Comparison of ENCODE assay signal across 14 mouse cellular contexts in genomic region chr5:114575986-114576605, GRCm38 (mm10). TPM values are rescaled to one million over a fixed set of nuclear protein-coding genes. Genes with fewer than 3 reads are reported as not detected.
DNase-seq lines count a peak whose midpoint lies in the region; ATAC-seq and TF ChIP-seq lines count a peak whose summit lies in the region.
"Had no signal": no experiment of that assay in that cellular context is flagged by ENCODE, and none has a peak within 500 bp of the region (broad histone marks: within the 10 kb centered on the region; RNA-seq: fewer than 3 reads in every experiment).

No protein-coding gene starts in this region.

- peak overlapping the region; percentile 23 for H3K4me2 ChIP-seq in forebrain, embryonic 15.5 days (replicated peaks)
- H3K4me2 ChIP-seq: embryonic facial prominence, embryonic 13.5 days; heart, embryonic 12.5 days had no signal

- 70% methylated on average over 16 of the region's 16 CpGs for WGBS in forebrain, embryonic 15.5 days

- H3K36me3 ChIP-seq in forebrain, embryonic 15.5 days = no peaks in the 10 kb centered on the region
- H3K36me3 ChIP-seq: embryonic facial prominence, embryonic 13.5 days; heart, embryonic 12.5 days; intestine, embryonic 15.5 days had no signal

- H3K27ac ChIP-seq in left cerebral cortex, adult 2 months = no peak overlapping the region
- 0 out of 2 replicates have a peak overlapping the region, but pooled peaks have one; percentile 20 for H3K27ac ChIP-seq in forebrain, embryonic 15.5 days (replicated peaks)
- H3K27ac ChIP-seq in layer of hippocampus, adult 2 months = no peak overlapping the region
- H3K27ac ChIP-seq: embryonic facial prominence, embryonic 13.5 days; gastrocnemius, adult 2 months; intestine, embryonic 15.5 days; liver, embryonic 14.5 days had no signal

- H3K4me3 ChIP-seq in left cerebral cortex, adult 2 months = no peak overlapping the region
- no peak overlapping the region for H3K4me3 ChIP-seq in forebrain, embryonic 15.5 days
- no peak overlapping the region for H3K4me3 ChIP-seq in layer of hippocampus, adult 2 months
- H3K4me3 ChIP-seq: embryonic facial prominence, embryonic 13.5 days; gastrocnemius, adult 2 months; heart, embryonic 12.5 days; intestine, embryonic 15.5 days had no signal

- H3K9me3 ChIP-seq in forebrain, embryonic 15.5 days = no peaks in the 10 kb centered on the region
- H3K9me3 ChIP-seq: embryonic facial prominence, embryonic 13.5 days; heart, embryonic 12.5 days; intestine, embryonic 15.5 days had no signal

- H3K4me1 ChIP-seq in forebrain, embryonic 15.5 days = peaks cover 92% of the 10 kb centered on the region

- ATAC-seq in forebrain, embryonic 15.5 days (replicated peaks) = peak; percentile 26; the same call in 1 of the 2 replicates
- ATAC-seq: intestine, embryonic 15.5 days had no signal

- no peak for TF ChIP-seq CTCF in left cerebral cortex, adult 2 months (IDR thresholded peaks at IDR 0.05)
- no peak for TF ChIP-seq CTCF in layer of hippocampus, adult 2 months (conservative IDR thresholded peaks at IDR 0.05)

- peak; percentile 61 to 88 for DNase-seq in left cerebral cortex, postnatal 25 days (ENCODE audit: low spot score in 2 of 2)
- no peak for DNase-seq in left cerebral cortex, adult 2 months (ENCODE audit: extremely low spot score in 1 of 2, low spot score in 2 of 2)
- DNase-seq in layer of hippocampus, adult 2 months (ENCODE audit: low spot score in 2 of 2) = peak; percentile 68 to 76
- peak; percentile 40 for DNase-seq in retina, embryonic 14.5 days (ENCODE audit: low spot score)
- no peak for DNase-seq in cerebellum, adult 11-12 months
- DNase-seq in spleen, postnatal 14 days (ENCODE audit: low spot score in 2 of 2) = no peak
- DNase-seq: thymus, postnatal 25 days had no signal

- no peak overlapping the region for H3K9ac ChIP-seq in forebrain, embryonic 15.5 days (replicated peaks)
- H3K9ac ChIP-seq: embryonic facial prominence, embryonic 13.5 days; heart, embryonic 12.5 days; intestine, embryonic 15.5 days; liver, embryonic 14.5 days had no signal

- intact Hi-C loops in left cerebral cortex, postnatal 25 days (cut with DNase I) = no loop called here
- intact Hi-C loops in left cerebral cortex, adult 2 months (cut with DNase I) = no loop called here

- peaks cover 48% of the 10 kb centered on the region for H3K27me3 ChIP-seq in forebrain, embryonic 15.5 days
- H3K27me3 ChIP-seq: intestine, embryonic 15.5 days had no signal

RNA-seq across cellular contexts. Expression of gene Fam222a, which starts 8.3 kb away (rescaled TPM):
- 10 to 100 TPM in 1 of 2 experiments, 1 to 10 TPM in 1; 6.8 to 12.8 TPM for total RNA-seq in left cerebral cortex, postnatal 25 days (2021)
- total RNA-seq in left cerebral cortex, adult 2 months (2021) = 1 to 10 TPM; 7.9 to 9.0 TPM
- polyA plus RNA-seq in forebrain, embryonic 15.5 days (2015; fragmentation: Nextera tagmentation; extraction: Ambion mirVana) = 5.2 and 5.6 TPM in 2 replicates
- total RNA-seq in layer of hippocampus, adult 2 months (2021) = 1 to 10 TPM; 3.5 to 4.1 TPM
- total RNA-seq: CH12.LX had no signal

Comparison
In these comparisons a context has a peak if more than half of its experiments do, and no peak if none do; other contexts are left out.
1. DNase-seq: peak in left cerebral cortex, postnatal 25 days (2 of 2), layer of hippocampus, adult 2 months (2 of 2) and retina, embryonic 14.5 days (single experiment); none in left cerebral cortex, adult 2 months (0 of 2), cerebellum, adult 11-12 months (single experiment) and spleen, postnatal 14 days (0 of 2).